Mouse (Mus musculus) CD4-positive, CD25-positive, alpha-beta regulatory T cell, adult 2 months (primary cell): Measurements from ENCODE around the gene Fpr-rs6.

Experiments
- DNase-seq: peaks from one replicate; pipeline ENCODE4 v3.0.0-alpha.2; 2012; ENCODE audit warnings: low read depth, low spot score

The Fpr-rs6 gene

DNA sequence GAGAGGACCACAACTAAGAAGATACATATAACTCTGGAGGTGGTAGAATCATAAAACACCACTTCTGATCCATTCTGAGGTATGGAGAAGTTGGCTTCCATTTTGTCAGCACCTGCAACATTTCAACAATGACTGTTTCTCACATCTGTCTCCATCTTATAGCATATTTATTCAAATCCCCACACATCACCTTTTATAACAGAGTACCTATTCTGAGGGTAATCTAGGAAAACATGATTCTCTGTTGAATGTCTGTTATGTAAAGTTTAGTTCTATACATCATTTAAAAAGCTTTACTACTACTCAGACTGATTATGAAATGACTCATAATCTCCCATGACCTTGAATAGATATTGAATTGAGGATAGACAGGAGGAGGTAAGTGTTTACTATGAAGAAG is at the start of gene Fpr-rs6:
Gene Fpr-rs6 (minus strand): TSS at position 101 of the 400 bp plus-strand sequence.
- DNase-seq: no peak
